Mouse (Mus musculus): Measurements from ENCODE around the gene 2010300C02Rik. TPM values are rescaled to one million over a fixed set of nuclear protein-coding genes. Genes with fewer than 3 reads are reported as not detected.

Gene 2010300C02Rik
- polyA plus RNA-seq, 1 experiment from 2014 or later: 7.2 TPM

DNA sequence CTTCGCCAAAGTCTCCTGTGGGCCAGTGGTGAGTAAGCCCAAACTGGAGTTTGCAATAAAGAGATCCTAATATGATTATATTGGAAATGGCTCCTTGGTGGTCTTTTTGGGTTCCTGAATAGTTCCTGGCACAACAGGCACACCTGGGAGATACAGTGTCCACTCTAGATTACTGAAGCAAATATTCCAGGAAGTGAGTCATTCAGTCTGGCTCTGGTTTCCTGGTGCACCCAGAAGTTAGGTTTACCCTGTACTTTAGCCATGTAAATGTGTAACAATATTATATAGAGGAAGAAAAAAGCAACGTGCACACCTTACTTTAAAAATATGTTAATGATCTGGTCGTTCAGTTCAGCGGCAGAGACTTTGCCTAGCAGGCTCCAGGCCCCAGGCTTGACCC is 153.1 kb downstream of the 2010300C02Rik start:
- WGBS: 45% methylated on average over 4 of the region's 4 CpGs
- no peak for TF ChIP-seq CTCF (IDR thresholded peaks at IDR 0.05; ENCODE audit: low read depth)
- no peak overlapping the region for H3K4me3 ChIP-seq (ENCODE audit: low read depth, low read length)
- H3K4me2 ChIP-seq (replicated peaks; ENCODE audit: low read depth): no peak overlapping the region
- peak overlapping the region; percentile 73 for H3K27ac ChIP-seq (ENCODE audit: low read depth, low read length)
- no peaks in the 10 kb centered on the region for H3K9me3 ChIP-seq (ENCODE audit: control insufficient read depth)
- H3K27me3 ChIP-seq (replicated peaks; ENCODE audit: control insufficient read depth, insufficient read depth, low read length): no peaks in the 10 kb centered on the region
- peak; percentile 65 for ATAC-seq
- no peaks in the 10 kb centered on the region for H3K36me3 ChIP-seq (ENCODE audit: control insufficient read depth, insufficient read depth)
- no peak overlapping the region for H3K9ac ChIP-seq (ENCODE audit: low read depth, low read length)
- no peaks in the 10 kb centered on the region; the same call in 1 of the 2 replicates for H3K4me1 ChIP-seq (replicated peaks; ENCODE audit: control insufficient read depth, insufficient read depth, low read length)

DNA sequence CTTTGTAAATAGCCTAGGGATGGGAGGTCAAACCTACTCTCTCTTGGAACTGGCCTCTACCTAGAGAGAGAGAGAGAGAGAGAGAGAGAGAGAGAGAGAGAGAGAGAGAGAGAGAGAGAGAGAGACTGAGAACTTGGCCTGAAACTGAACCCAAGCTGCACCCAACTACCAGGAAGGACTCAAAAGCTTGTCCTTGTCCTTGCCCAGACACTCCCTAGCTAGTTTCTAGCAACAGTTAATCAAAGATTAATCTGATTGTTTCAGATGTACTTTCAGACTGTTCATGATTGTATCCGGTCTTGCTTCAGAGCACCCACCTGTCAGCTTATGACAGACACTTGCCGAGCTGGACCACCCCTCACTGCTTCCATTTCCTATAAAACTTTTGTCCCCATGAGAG is 153.5 kb downstream of the 2010300C02Rik start:
- Histone ChIP-seq H3K4me2 (replicated peaks; ENCODE audit: low read depth) (no peak overlapping the region), H3K4me3 (ENCODE audit: low read depth, low read length) (no peak overlapping the region), H3K27ac (ENCODE audit: low read depth, low read length) (peak overlapping the region; percentile 73), H3K36me3 (ENCODE audit: control insufficient read depth, insufficient read depth) (no peaks in the 10 kb centered on the region), H3K9ac (ENCODE audit: low read depth, low read length) (no peak overlapping the region), H3K27me3 (replicated peaks; ENCODE audit: control insufficient read depth, insufficient read depth, low read length) (no peaks in the 10 kb centered on the region), H3K4me1 (replicated peaks; ENCODE audit: control insufficient read depth, insufficient read depth, low read length) (no peaks in the 10 kb centered on the region; the same call in 1 of the 2 replicates), H3K9me3 (ENCODE audit: control insufficient read depth) (no peaks in the 10 kb centered on the region)
- 27% methylated on average over 2 of the region's 2 CpGs for WGBS
- ATAC-seq: 0 out of 2 replicates have a peak, but pooled peaks have one; percentile 28
- no peak for TF ChIP-seq CTCF (IDR thresholded peaks at IDR 0.05; ENCODE audit: low read depth)

GRCm38 (mm10) chr1:37565396-37565795 is 154.5 kb downstream of the 2010300C02Rik start:
- Histone ChIP-seq H3K36me3 (ENCODE audit: control insufficient read depth, insufficient read depth) (no peaks in the 10 kb centered on the region), H3K4me1 (replicated peaks; ENCODE audit: control insufficient read depth, insufficient read depth, low read length) (no peaks in the 10 kb centered on the region; the same call in 1 of the 2 replicates), H3K27ac (ENCODE audit: low read depth, low read length) (no peak overlapping the region), H3K4me2 (replicated peaks; ENCODE audit: low read depth) (no peak overlapping the region), H3K9me3 (ENCODE audit: control insufficient read depth) (no peaks in the 10 kb centered on the region), H3K27me3 (replicated peaks; ENCODE audit: control insufficient read depth, insufficient read depth, low read length) (no peaks in the 10 kb centered on the region), H3K4me3 (ENCODE audit: low read depth, low read length) (no peak overlapping the region), H3K9ac (ENCODE audit: low read depth, low read length) (no peak overlapping the region)
- TF ChIP-seq CTCF (IDR thresholded peaks at IDR 0.05; ENCODE audit: low read depth): no peak
- 51% methylated on average over 6 of the region's 6 CpGs for WGBS
- no peak for ATAC-seq

DNA sequence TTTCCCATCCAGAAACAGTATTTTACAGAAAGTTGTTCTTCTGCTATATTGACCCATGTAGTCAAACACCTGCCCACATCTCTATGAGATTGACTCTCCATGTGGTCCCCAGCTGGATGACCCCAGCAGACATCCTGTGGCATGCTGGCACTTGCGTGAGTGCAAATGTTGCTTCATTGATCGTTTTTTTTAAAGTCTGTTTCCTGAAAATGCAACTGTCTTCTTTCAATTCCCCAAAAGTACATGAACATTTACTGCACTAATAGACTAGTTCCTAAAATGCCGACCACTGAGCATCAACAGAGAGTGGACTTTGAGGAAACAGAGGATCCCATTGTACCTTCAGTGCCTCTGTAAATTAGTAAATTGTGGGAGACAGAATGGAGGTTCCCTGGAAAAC is 157.9 kb downstream of the 2010300C02Rik start:
- H3K9me3 ChIP-seq (ENCODE audit: control insufficient read depth): no peaks in the 10 kb centered on the region
- no peak overlapping the region for H3K27ac ChIP-seq (ENCODE audit: low read depth, low read length)
- no peak overlapping the region for H3K4me3 ChIP-seq (ENCODE audit: low read depth, low read length)
- H3K4me2 ChIP-seq (replicated peaks; ENCODE audit: low read depth): no peak overlapping the region
- H3K27me3 ChIP-seq (replicated peaks; ENCODE audit: control insufficient read depth, insufficient read depth, low read length): no peaks in the 10 kb centered on the region
- H3K4me1 ChIP-seq (replicated peaks; ENCODE audit: control insufficient read depth, insufficient read depth, low read length): no peaks in the 10 kb centered on the region
- ATAC-seq: no peak
- H3K36me3 ChIP-seq (ENCODE audit: control insufficient read depth, insufficient read depth): no peaks in the 10 kb centered on the region
- 85% methylated on average over 3 of the region's 3 CpGs for WGBS
- no peak for TF ChIP-seq CTCF (IDR thresholded peaks at IDR 0.05; ENCODE audit: low read depth)
- no peak overlapping the region for H3K9ac ChIP-seq (ENCODE audit: low read depth, low read length)

Other genes with a start within 250 kb of the 2010300C02Rik start
- gene Mgat4a, start 179.1 kb downstream of the 2010300C02Rik start, polyA plus RNA-seq (2015; fragmentation: Nextera tagmentation; extraction: Ambion mirVana): 59.1 and 64.0 TPM in 2 replicates
- gene Tsga10, start 146.3 kb upstream of the 2010300C02Rik start, polyA plus RNA-seq (2015; fragmentation: Nextera tagmentation; extraction: Ambion mirVana): 2.0 and 2.1 TPM in 2 replicates
- gene Lipt1, start 151.7 kb upstream of the 2010300C02Rik start, polyA plus RNA-seq (2015; fragmentation: Nextera tagmentation; extraction: Ambion mirVana): 4.1 and 4.7 TPM in 2 replicates
- 31.0 and 32.3 TPM in 2 replicates for gene Mitd1, start 170.3 kb upstream of the 2010300C02Rik start, polyA plus RNA-seq (2015; fragmentation: Nextera tagmentation; extraction: Ambion mirVana)
- 261 and 264 TPM in 2 replicates for gene Mrpl30, start 170.4 kb upstream of the 2010300C02Rik start, polyA plus RNA-seq (2015; fragmentation: Nextera tagmentation; extraction: Ambion mirVana)
- gene Lyg2, start 196.4 kb upstream of the 2010300C02Rik start, polyA plus RNA-seq (2015; fragmentation: Nextera tagmentation; extraction: Ambion mirVana): not detected in 2 replicates
- gene Lyg1, start 237.7 kb upstream of the 2010300C02Rik start, polyA plus RNA-seq (2015; fragmentation: Nextera tagmentation; extraction: Ambion mirVana): not detected in 2 replicates

Measured in intestine, postnatal 0 days (tissue).